Mouse (Mus musculus): ENCODE data around the gene Tkt. TPM values are rescaled to one million over a fixed set of nuclear protein-coding genes. Genes with fewer than 3 reads are reported as not detected.
"Not testable (repeated sequence)": the region's sequence is repeated elsewhere in the genome, so short reads cannot be mapped to it uniquely, and the experiment has no call there.

The Tkt gene
- polyA plus RNA-seq, 1 experiment from 2014 or later: 174 TPM

DNA sequence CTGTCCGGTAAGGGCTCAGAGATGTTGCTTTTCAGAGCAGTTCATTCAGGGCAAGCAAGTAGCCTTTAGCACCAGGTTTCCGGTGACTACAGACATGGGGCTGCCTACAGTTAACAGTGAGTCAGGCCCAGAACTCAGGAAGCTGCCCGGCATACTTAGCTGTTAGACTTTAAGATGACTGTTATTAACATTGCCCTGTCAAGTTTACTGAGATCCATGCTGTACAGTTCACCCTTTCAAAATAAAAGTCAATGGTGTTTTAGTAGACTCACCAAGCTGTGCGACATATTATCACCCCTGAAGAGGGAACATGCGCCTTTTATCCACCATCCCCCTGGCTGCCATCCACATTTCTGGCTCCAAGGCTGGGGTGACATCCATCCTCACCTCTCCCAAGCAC, 28.1 kb downstream of the Tkt start:
- H3K4me1 ChIP-seq (replicated peaks; ENCODE audit: control insufficient read depth, insufficient read depth, low read length): peaks cover 3% of the 10 kb centered on the region; the same call in 1 of the 2 replicates
- H3K27me3 ChIP-seq (replicated peaks; ENCODE audit: control insufficient read depth, insufficient read depth, low read length): no peaks in the 10 kb centered on the region
- H3K9ac ChIP-seq (ENCODE audit: low read depth, low read length): no peak overlapping the region
- no peak overlapping the region for H3K27ac ChIP-seq (ENCODE audit: low read depth, low read length)
- no peak overlapping the region for H3K4me3 ChIP-seq (ENCODE audit: low read depth, low read length)
- 39% methylated on average over 5 of the region's 5 CpGs for WGBS
- ATAC-seq: no peak
- no peaks in the 10 kb centered on the region for H3K9me3 ChIP-seq (ENCODE audit: control insufficient read depth)
- no peak overlapping the region for H3K4me2 ChIP-seq (replicated peaks; ENCODE audit: low read depth)
- H3K36me3 ChIP-seq (ENCODE audit: control insufficient read depth, insufficient read depth): peaks cover 45% of the 10 kb centered on the region
- TF ChIP-seq CTCF (IDR thresholded peaks at IDR 0.05; ENCODE audit: low read depth): no peak

DNA sequence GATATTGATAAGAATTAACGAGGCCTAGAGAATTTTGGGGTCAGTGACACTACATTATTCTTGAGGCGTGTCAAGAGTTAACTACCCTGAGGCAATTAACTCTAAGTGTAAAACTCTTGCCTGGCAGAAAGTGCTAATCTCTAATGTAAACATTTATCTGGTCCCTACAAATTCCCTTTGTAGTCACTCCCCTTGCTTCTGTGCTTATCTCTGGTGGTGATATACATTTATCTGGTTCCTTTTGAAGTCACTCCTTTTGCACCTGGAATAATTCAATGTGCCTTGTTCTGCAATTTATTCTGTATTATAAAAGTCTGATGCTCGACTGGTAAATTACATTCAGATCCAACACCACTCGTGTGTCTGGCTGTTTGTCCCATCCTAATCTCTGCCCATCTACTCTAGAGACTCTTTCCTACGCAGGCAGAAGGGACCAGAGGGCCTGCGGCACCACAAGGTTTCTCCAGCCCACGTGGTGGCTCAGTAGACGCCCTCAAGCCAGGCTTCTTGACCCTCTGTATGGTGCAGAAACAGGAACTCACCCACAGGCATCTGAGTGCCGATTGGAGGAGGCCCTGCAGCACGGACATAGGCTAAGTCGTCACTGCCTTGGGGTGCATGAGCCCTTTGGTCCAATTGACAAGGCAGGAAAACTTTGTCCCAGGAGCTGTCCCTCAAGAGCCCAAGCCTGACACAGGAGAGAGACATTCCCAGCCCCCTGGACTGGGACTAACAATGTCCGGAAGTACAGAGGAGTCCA, 29.3 kb downstream of the Tkt start:
- H3K36me3 ChIP-seq (ENCODE audit: control insufficient read depth, insufficient read depth): peaks cover 33% of the 10 kb centered on the region
- ATAC-seq: peak; percentile 61
- H3K9ac ChIP-seq (ENCODE audit: low read depth, low read length); H3K9me3 ChIP-seq (ENCODE audit: control insufficient read depth); H3K27me3 ChIP-seq (replicated peaks; ENCODE audit: control insufficient read depth, insufficient read depth, low read length); H3K4me3 ChIP-seq (ENCODE audit: low read depth, low read length); H3K4me1 ChIP-seq (replicated peaks; ENCODE audit: control insufficient read depth, insufficient read depth, low read length); H3K27ac ChIP-seq (ENCODE audit: low read depth, low read length): not testable (repeated sequence)
- 13% methylated on average over 10 of the region's 12 CpGs for WGBS
- 0 out of 2 replicates have a peak overlapping the region, but pooled peaks have one; percentile 24 for H3K4me2 ChIP-seq (replicated peaks; ENCODE audit: low read depth)

DNA sequence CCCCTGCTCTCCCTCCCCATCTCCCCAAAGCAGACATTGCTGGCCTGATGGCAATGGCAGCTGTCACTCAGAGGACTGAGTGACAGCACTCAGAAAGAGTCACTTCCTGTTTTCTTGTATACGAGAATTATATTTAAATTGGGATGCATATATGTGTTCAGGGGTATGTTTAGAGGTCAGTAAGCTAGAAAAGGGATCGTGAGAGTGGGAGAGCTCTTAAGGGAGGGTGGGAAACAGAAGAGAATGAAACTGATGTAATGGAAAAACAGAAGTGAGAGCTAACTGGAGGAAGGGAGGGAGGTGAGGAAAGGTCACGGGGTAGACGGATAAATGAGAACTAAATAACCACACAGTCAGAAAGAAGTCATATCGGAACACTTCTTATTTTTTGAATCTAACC, 31.0 kb downstream of the Tkt start:
- no peak for ATAC-seq
- no peak for TF ChIP-seq CTCF (IDR thresholded peaks at IDR 0.05; ENCODE audit: low read depth)

DNA sequence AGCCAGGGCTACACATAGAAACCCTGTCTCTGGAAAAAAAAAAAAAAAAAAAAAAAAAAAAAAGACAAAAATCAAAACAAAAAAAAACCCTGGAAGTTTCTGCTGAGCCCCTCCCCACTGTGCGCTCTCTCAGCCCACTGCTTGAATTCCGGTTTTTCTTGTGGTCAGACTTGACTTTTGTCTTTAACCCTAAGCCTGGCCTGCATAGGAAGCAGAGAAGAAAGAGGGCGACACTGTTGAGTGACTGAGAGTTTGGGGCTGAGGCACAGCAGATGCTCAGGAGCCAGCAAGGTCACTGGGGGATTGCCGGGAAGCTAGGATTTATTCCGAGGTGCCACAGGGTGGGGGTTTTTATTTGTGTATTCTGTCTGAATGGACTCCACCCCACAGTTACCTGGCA, 31.7 kb downstream of the Tkt start:
- Histone ChIP-seq H3K4me2 (replicated peaks; ENCODE audit: low read depth) (no peak overlapping the region), H3K9ac (ENCODE audit: low read depth, low read length) (no peak overlapping the region), H3K4me1 (replicated peaks; ENCODE audit: control insufficient read depth, insufficient read depth, low read length) (peaks cover 3% of the 10 kb centered on the region; the same call in 1 of the 2 replicates), H3K27me3 (replicated peaks; ENCODE audit: control insufficient read depth, insufficient read depth, low read length) (no peaks in the 10 kb centered on the region), H3K36me3 (ENCODE audit: control insufficient read depth, insufficient read depth) (peaks cover 9% of the 10 kb centered on the region), H3K27ac (ENCODE audit: low read depth, low read length) (no peak overlapping the region), H3K4me3 (ENCODE audit: low read depth, low read length) (no peak overlapping the region), H3K9me3 (ENCODE audit: control insufficient read depth) (no peaks in the 10 kb centered on the region)
- ATAC-seq: no peak
- 36% methylated on average over 5 of the region's 5 CpGs for WGBS
- TF ChIP-seq CTCF (IDR thresholded peaks at IDR 0.05; ENCODE audit: low read depth): no peak

More for the DNA sequence above, 31.0 kb downstream of the Tkt start:
- 73% methylated on average over 5 of the region's 5 CpGs for WGBS
- Histone ChIP-seq H3K9me3 (ENCODE audit: control insufficient read depth) (no peaks in the 10 kb centered on the region), H3K36me3 (ENCODE audit: control insufficient read depth, insufficient read depth) (peaks cover 16% of the 10 kb centered on the region), H3K4me2 (replicated peaks; ENCODE audit: low read depth) (no peak overlapping the region), H3K9ac (ENCODE audit: low read depth, low read length) (no peak overlapping the region), H3K27me3 (replicated peaks; ENCODE audit: control insufficient read depth, insufficient read depth, low read length) (no peaks in the 10 kb centered on the region), H3K27ac (ENCODE audit: low read depth, low read length) (no peak overlapping the region), H3K4me1 (replicated peaks; ENCODE audit: control insufficient read depth, insufficient read depth, low read length) (peaks cover 3% of the 10 kb centered on the region; the same call in 1 of the 2 replicates), H3K4me3 (ENCODE audit: low read depth, low read length) (no peak overlapping the region)

DNA sequence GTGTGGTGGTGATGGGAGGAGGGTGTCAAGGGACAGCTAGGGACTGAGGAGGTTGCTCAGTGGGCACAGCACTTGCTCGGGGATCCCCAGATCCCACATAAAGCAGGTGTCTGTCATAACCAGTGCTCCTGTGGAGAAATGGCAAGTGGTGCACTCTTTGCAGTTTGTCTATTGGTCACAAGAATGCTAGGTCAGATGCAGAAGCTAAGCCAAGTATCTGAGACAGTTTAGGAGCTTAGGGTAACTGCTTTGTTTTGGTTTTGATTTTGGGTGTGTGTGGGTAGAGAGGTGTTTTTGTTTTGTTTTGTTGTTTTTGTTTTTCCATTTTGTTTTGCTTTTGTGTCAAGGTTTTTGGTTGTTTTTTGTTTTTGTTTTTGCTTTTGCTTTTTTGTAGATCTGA, 33.1 kb downstream of the Tkt start:
- H3K4me2 ChIP-seq (replicated peaks; ENCODE audit: low read depth): no peak overlapping the region
- H3K9me3 ChIP-seq (ENCODE audit: control insufficient read depth): no peaks in the 10 kb centered on the region
- no peak for TF ChIP-seq CTCF (IDR thresholded peaks at IDR 0.05; ENCODE audit: low read depth)
- H3K4me3 ChIP-seq (ENCODE audit: low read depth, low read length): no peak overlapping the region
- no peaks in the 10 kb centered on the region for H3K36me3 ChIP-seq (ENCODE audit: control insufficient read depth, insufficient read depth)
- 79% methylated on average over 1 of the region's 1 CpGs for WGBS
- no peaks in the 10 kb centered on the region for H3K27me3 ChIP-seq (replicated peaks; ENCODE audit: control insufficient read depth, insufficient read depth, low read length)
- H3K9ac ChIP-seq (ENCODE audit: low read depth, low read length): no peak overlapping the region
- H3K27ac ChIP-seq (ENCODE audit: low read depth, low read length): no peak overlapping the region
- ATAC-seq: no peak
- H3K4me1 ChIP-seq (replicated peaks; ENCODE audit: control insufficient read depth, insufficient read depth, low read length): peaks cover 3% of the 10 kb centered on the region; the same call in 1 of the 2 replicates

DNA sequence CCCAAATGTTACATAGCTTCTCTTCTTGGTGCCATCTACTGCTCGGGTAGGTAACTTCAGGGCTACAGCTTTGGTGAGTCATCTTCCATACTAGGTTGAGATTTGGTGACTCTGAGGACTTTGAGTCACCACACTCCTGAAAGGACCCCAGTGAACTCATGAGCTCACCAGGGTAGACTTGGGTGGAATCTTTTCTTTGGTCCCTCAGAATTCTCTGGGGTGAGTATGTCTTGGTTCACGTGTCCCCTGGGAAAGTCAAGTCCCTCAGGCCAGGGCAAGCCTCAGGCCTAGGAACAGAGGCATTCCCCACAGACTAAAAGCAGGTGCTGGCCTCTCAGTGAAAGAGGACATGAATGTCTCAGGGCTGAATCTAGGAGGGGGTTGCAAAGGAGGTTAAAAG, 35.9 kb downstream of the Tkt start:
- WGBS: 52% methylated on average over 2 of the region's 2 CpGs
- no peaks in the 10 kb centered on the region for H3K27me3 ChIP-seq (replicated peaks; ENCODE audit: control insufficient read depth, insufficient read depth, low read length)
- H3K9ac ChIP-seq (ENCODE audit: low read depth, low read length): no peak overlapping the region
- H3K36me3 ChIP-seq (ENCODE audit: control insufficient read depth, insufficient read depth): no peaks in the 10 kb centered on the region
- no peak for TF ChIP-seq CTCF (IDR thresholded peaks at IDR 0.05; ENCODE audit: low read depth)
- H3K4me2 ChIP-seq (replicated peaks; ENCODE audit: low read depth): no peak overlapping the region
- H3K4me3 ChIP-seq (ENCODE audit: low read depth, low read length): no peak overlapping the region
- ATAC-seq: no peak; the same call in 1 of the 2 replicates
- no peaks in the 10 kb centered on the region for H3K4me1 ChIP-seq (replicated peaks; ENCODE audit: control insufficient read depth, insufficient read depth, low read length)
- H3K9me3 ChIP-seq (ENCODE audit: control insufficient read depth): no peaks in the 10 kb centered on the region
- H3K27ac ChIP-seq (ENCODE audit: low read depth, low read length): no peak overlapping the region

Measured in intestine, postnatal 0 days (tissue).